Mouse (Mus musculus) left cerebral cortex, adult 8-10 months (tissue): ENCODE data around the gene Gm14403. TPM values are rescaled to one million over a fixed set of nuclear protein-coding genes. Genes with fewer than 3 reads are reported as not detected.

ENCODE experiments used
- total RNA-seq, 4 experiments: library from RNA; stranded (reverse); gene quantifications; 2 replicates each; pipeline ENCODE4 v1.2.4; 2022

The Gm14403 gene
- total RNA-seq, 4 experiments from 2014 or later: 31.5 to 49.3 (median 44.4) TPM

Other genes starting within 250 kb of the Gm14403 start
- 1 to 10 TPM; 2.2 to 3.5 (median 2.6) TPM for gene Gm14409, start 231.2 kb upstream of the Gm14403 start, total RNA-seq
- 1 to 10 TPM; 5.2 to 7.0 (median 5.9) TPM for gene Gm14412, start 173.9 kb upstream of the Gm14403 start, total RNA-seq
- 10 to 100 TPM; 30.3 to 35.8 (median 32.0) TPM for gene Gm14418, start 99.9 kb upstream of the Gm14403 start, total RNA-seq
- gene Zfp970, start 33.5 kb upstream of the Gm14403 start, total RNA-seq: 10 to 100 TPM; 36.5 to 46.5 (median 40.8) TPM
- 1 to 10 TPM in 2 of 4 experiments, under 1 TPM in 1, not detected in 1; 0.51 to 1.8 (median 1.3) TPM for gene Gm14406, start 80.0 kb downstream of the Gm14403 start, total RNA-seq